Mouse (Mus musculus): ENCODE measurements around the gene Gm20388. TPM values are rescaled to one million over a fixed set of nuclear protein-coding genes. Genes with fewer than 3 reads are reported as not detected.
A peak's percentile ranks its signal among the peaks of the same experiment; 100 is the strongest.

The Gm20388 gene
- polyA plus RNA-seq, 1 experiment from 2014 or later = not detected

DNA sequence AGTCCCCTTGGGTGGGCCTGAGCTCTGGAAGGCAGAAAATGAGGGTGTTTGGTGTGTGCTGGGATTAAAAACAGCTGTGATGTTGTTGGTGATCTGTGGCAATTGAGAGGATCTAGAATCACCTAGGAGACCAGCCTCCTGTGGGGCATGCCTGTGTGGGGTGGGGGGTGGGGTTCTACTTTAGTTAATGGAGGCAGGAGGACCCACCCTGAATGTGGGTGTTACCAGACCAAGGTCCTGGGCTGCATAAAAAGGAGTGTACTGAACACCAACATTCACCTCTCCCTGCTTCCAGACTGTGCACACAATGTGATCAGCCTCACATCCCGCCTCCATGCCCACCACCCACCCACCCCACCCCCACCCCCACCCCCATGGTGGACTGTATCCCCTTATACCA lies 518.5 kb downstream of the Gm20388 start:
- no peak for ATAC-seq
- Histone ChIP-seq H3K36me3 (ENCODE audit: control insufficient read depth, insufficient read depth) (no peaks in the 10 kb centered on the region), H3K4me3 (ENCODE audit: low read depth, low read length) (no peak overlapping the region), H3K9ac (ENCODE audit: low read depth, low read length) (no peak overlapping the region), H3K27ac (ENCODE audit: low read depth, low read length) (no peak overlapping the region), H3K27me3 (replicated peaks; ENCODE audit: control insufficient read depth, insufficient read depth, low read length) (no peaks in the 10 kb centered on the region), H3K9me3 (ENCODE audit: control insufficient read depth) (no peaks in the 10 kb centered on the region), H3K4me2 (replicated peaks; ENCODE audit: low read depth) (no peak overlapping the region), H3K4me1 (replicated peaks; ENCODE audit: control insufficient read depth, insufficient read depth, low read length) (no peaks in the 10 kb centered on the region)
- no peak for TF ChIP-seq CTCF (IDR thresholded peaks at IDR 0.05; ENCODE audit: low read depth)
- WGBS = 92% methylated on average over 1 of the region's 1 CpGs

DNA sequence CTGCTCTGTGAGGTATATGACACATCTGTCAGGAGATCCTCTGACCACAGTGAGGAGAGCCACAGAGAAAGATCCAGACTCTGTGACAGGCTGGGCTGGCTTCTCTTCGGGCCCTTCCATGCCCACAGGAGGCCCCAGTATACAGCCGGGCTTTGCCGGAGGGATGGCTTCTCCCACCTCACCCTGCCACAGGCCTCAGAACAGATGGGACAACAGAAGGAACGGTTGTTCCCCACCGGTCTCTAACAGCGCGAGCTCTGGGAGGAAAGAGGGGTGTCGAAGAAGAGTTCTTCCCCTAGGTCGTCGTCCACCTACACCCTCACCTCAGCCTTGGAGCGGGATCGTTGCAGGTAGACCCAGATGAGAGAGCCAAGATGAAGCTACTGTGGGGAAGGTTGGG lies 520.4 kb downstream of the Gm20388 start:
- H3K27me3 ChIP-seq (replicated peaks; ENCODE audit: control insufficient read depth, insufficient read depth, low read length) = no peaks in the 10 kb centered on the region

DNA sequence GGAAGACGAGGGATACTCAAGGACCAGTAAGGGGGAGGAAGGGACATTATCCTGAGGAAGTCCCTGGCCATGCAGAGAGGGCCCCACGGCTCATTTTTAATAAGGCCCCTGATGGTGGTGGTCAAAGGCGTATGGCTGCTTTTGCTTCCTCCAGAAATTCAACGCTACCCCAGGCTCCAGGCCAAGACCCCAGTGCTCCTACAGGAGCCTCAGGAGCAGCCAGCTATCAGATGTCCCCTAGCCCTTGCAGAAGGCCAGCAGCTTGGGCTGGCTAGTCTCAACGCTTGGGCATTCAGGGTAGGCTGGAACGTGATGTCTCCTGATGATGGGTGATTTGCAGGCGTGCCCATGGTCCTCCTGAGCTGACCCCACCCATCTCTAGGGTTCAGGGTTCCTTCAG lies 521.8 kb downstream of the Gm20388 start:
- Histone ChIP-seq H3K27ac (ENCODE audit: low read depth, low read length) (no peak overlapping the region), H3K9ac (ENCODE audit: low read depth, low read length) (no peak overlapping the region), H3K4me1 (replicated peaks; ENCODE audit: control insufficient read depth, insufficient read depth, low read length) (peaks cover 2% of the 10 kb centered on the region; the same call in 1 of the 2 replicates), H3K4me2 (replicated peaks; ENCODE audit: low read depth) (no peak overlapping the region), H3K27me3 (replicated peaks; ENCODE audit: control insufficient read depth, insufficient read depth, low read length) (no peaks in the 10 kb centered on the region), H3K4me3 (ENCODE audit: low read depth, low read length) (no peak overlapping the region), H3K36me3 (ENCODE audit: control insufficient read depth, insufficient read depth) (no peaks in the 10 kb centered on the region), H3K9me3 (ENCODE audit: control insufficient read depth) (no peaks in the 10 kb centered on the region)
- no peak for TF ChIP-seq CTCF (IDR thresholded peaks at IDR 0.05; ENCODE audit: low read depth)
- 76% methylated on average over 7 of the region's 7 CpGs for WGBS
- no peak for ATAC-seq

More for the DNA sequence above, 520.4 kb downstream of the Gm20388 start:
- no peak for TF ChIP-seq CTCF (IDR thresholded peaks at IDR 0.05; ENCODE audit: low read depth)
- Histone ChIP-seq H3K27ac (ENCODE audit: low read depth, low read length) (no peak overlapping the region), H3K36me3 (ENCODE audit: control insufficient read depth, insufficient read depth) (no peaks in the 10 kb centered on the region), H3K4me2 (replicated peaks; ENCODE audit: low read depth) (no peak overlapping the region), H3K9ac (ENCODE audit: low read depth, low read length) (no peak overlapping the region), H3K4me3 (ENCODE audit: low read depth, low read length) (no peak overlapping the region), H3K9me3 (ENCODE audit: control insufficient read depth) (no peaks in the 10 kb centered on the region), H3K4me1 (replicated peaks; ENCODE audit: control insufficient read depth, insufficient read depth, low read length) (no peaks in the 10 kb centered on the region; the same call in 1 of the 2 replicates)
- ATAC-seq = no peak
- WGBS = 85% methylated on average over 12 of the region's 12 CpGs

DNA sequence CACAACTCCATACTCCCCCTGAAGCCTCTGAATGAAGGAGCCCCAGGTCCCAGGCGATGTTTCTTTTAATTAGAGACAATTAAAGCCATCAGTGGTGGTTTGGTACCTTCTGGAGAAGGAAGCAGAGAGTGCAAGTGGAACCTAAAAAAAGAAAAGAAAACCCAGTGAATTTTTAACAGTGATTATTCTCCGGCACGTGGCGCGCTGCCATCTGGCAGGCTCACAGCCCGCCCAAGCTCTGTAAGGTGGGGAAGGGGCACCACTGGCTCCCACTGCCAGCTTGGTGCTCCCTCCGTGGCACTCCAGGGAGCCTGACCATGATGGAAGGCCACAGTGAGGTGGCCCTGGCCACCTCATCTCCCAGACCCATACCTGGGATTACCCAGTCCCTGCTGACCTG lies 522.5 kb downstream of the Gm20388 start:
- Histone ChIP-seq H3K4me1 (replicated peaks; ENCODE audit: control insufficient read depth, insufficient read depth, low read length) (peaks cover 2% of the 10 kb centered on the region; the same call in 1 of the 2 replicates), H3K9ac (ENCODE audit: low read depth, low read length) (no peak overlapping the region), H3K9me3 (ENCODE audit: control insufficient read depth) (no peaks in the 10 kb centered on the region), H3K4me2 (replicated peaks; ENCODE audit: low read depth) (no peak overlapping the region), H3K27me3 (replicated peaks; ENCODE audit: control insufficient read depth, insufficient read depth, low read length) (no peaks in the 10 kb centered on the region), H3K27ac (ENCODE audit: low read depth, low read length) (no peak overlapping the region), H3K4me3 (ENCODE audit: low read depth, low read length) (no peak overlapping the region), H3K36me3 (ENCODE audit: control insufficient read depth, insufficient read depth) (no peaks in the 10 kb centered on the region)
- TF ChIP-seq CTCF (IDR thresholded peaks at IDR 0.05; ENCODE audit: low read depth) = no peak
- ATAC-seq = no peak
- WGBS = 88% methylated on average over 7 of the region's 7 CpGs

DNA sequence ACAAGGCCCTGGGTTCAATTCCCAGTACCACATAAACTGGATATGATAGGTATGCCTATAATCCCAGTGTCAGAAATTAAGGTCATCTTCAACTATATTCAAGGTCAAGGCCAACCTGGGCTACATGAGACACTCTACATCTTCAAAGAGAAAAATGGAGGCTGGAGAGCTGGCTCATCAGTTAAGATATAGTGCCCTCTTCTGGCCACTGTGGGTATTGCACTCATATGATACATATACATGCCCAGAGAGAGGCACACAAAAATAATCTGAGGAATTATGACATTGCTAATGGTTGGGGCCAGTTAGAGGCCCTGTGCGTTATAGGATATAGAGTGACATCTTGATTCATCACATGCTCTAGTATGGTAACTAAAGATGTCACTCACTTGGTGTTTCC lies 523.1 kb downstream of the Gm20388 start:
- no peaks in the 10 kb centered on the region for H3K36me3 ChIP-seq (ENCODE audit: control insufficient read depth, insufficient read depth)
- TF ChIP-seq CTCF (IDR thresholded peaks at IDR 0.05; ENCODE audit: low read depth) = peak; percentile 61
- H3K4me2 ChIP-seq (replicated peaks; ENCODE audit: low read depth) = no peak overlapping the region
- no peak overlapping the region for H3K9ac ChIP-seq (ENCODE audit: low read depth, low read length)
- peaks cover 2% of the 10 kb centered on the region; the same call in 1 of the 2 replicates for H3K4me1 ChIP-seq (replicated peaks; ENCODE audit: control insufficient read depth, insufficient read depth, low read length)
- H3K27me3 ChIP-seq (replicated peaks; ENCODE audit: control insufficient read depth, insufficient read depth, low read length) = no peaks in the 10 kb centered on the region
- H3K9me3 ChIP-seq (ENCODE audit: control insufficient read depth) = no peaks in the 10 kb centered on the region
- no peak for ATAC-seq
- H3K27ac ChIP-seq (ENCODE audit: low read depth, low read length) = no peak overlapping the region
- H3K4me3 ChIP-seq (ENCODE audit: low read depth, low read length) = no peak overlapping the region
- WGBS = 100% methylated on average over 1 of the region's 1 CpGs

DNA sequence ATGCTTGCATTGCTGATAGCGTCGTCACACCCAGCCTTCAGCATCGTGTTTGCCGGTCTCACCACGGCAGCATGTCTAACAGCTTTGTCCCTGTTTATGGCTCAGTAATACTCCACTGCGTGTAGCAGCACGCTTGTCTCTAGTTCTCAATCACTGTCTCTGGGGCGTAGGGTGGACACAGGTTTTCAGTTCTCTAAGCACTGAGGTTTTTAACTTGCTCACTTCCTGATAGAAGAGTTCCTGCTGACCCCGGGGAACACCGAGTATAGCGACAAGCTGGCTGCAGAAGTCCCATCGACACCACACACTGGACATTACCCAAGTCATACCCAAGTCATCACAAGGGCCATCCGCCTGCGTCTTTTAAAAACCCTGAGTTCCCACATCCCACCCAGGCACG lies 525.1 kb downstream of the Gm20388 start:
- Histone ChIP-seq H3K27me3 (replicated peaks; ENCODE audit: control insufficient read depth, insufficient read depth, low read length) (no peaks in the 10 kb centered on the region), H3K9ac (ENCODE audit: low read depth, low read length) (no peak overlapping the region), H3K4me2 (replicated peaks; ENCODE audit: low read depth) (no peak overlapping the region), H3K9me3 (ENCODE audit: control insufficient read depth) (no peaks in the 10 kb centered on the region), H3K27ac (ENCODE audit: low read depth, low read length) (no peak overlapping the region), H3K4me1 (replicated peaks; ENCODE audit: control insufficient read depth, insufficient read depth, low read length) (peaks cover 2% of the 10 kb centered on the region; the same call in 1 of the 2 replicates), H3K4me3 (ENCODE audit: low read depth, low read length) (no peak overlapping the region), H3K36me3 (ENCODE audit: control insufficient read depth, insufficient read depth) (no peaks in the 10 kb centered on the region)
- no peak for TF ChIP-seq CTCF (IDR thresholded peaks at IDR 0.05; ENCODE audit: low read depth)
- ATAC-seq = no peak
- WGBS = 88% methylated on average over 15 of the region's 15 CpGs
